Mouse (Mus musculus) spleen, embryonic (tissue): Measurements from ENCODE around the gene Rcc2.

Experiments
- CTCF ChIA-PET: fragments of 350-600 bp; sonication (Branson Sonifier 250); formaldehyde crosslinking; loops from one replicate; lab custom pipeline; 2022; lab: Charles Lee

The Rcc2 gene

DNA sequence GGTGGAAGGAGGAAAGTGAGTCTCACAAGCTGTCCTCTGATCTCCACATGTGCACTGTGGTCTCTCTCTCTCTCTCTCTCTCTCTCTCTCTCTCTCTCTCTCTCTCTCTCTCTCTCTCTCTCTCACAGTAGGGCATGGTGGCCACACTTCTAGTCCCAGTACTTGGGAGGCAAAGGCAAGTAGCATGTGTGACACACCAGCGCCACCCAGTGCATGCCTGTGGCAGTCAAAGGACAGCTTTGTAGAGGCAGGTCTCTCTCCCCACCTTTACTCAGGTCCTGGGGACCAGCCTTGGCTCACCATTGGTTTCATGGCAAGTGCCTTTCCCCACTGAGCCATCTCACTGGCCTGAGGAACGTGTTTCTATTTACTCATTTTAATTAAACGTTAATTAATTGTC is 44.3 kb downstream of the Rcc2 start:
- CTCF ChIA-PET = interaction anchor here (0.5 to 0.7 kb wide), 2 partner anchors 220 to 1867 kb away, joined by 4 to 12 read pairs; partner anchors contain the start of gene Pla2g2e

DNA sequence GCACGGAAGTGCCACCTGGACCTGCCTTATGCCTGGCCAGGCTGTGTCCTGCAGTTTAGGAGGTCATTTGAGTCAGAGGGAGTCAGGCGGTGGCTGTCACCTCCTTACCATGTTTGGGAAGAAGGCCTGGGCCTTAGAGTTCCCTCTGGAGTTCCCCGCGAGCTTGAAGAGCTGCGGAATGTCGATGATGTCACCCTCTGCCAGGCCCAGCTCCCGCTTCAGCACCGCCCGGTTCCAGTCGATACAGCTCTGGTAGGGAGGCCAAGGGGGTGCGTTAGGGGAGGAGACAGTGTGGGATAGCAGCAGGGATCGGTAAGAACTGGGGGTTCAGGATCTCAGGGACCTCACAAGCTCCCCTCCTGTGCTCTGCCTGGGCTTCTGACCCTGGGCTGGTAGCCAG is 47.6 kb downstream of the Rcc2 start:
- CTCF ChIA-PET = no interaction called here

DNA sequence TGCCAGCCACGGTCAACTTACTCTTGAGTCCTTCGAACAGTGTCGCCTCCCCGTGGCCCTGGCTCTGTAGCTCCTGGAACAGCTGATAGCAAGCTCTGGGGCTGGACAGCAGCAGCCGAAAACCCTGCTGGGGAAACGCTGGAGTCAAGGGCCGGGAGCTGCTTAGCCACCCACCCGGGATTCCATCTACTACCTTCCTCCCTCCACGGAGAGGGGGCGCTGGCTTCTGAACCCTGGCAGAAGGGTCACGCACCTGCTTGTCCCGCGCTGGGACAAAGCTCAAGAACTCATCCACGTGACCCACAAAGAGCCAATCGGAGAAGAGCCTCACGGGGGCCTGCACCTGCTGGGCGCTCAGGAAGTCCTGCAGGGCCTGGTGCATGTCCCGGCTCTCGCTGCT is 50.0 kb downstream of the Rcc2 start:
- CTCF ChIA-PET = interaction anchor here (0.7 kb wide), 1 partner anchor 294 kb away, joined by 6 read pairs; no protein-coding TSS in a partner anchor

DNA sequence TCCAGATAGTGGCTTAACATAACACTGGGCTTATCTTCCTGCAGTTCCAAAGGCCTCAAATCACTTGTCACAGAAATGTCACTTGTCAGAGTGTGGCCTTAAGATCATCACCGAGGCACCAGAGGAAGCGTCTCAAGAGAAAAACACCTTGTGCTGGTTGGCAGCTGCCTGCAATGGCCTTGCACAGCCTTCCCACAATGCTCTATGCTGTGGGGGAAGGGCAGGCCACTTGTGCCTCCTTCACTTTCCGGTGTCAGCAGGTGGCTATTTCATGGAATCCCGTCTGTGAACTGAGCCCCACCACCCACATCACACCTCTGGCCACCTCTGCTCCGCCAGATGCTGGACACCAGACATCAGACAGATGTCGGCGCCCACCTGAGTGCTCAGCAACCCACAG is 53.0 kb downstream of the Rcc2 start:
- CTCF ChIA-PET = no interaction called here

DNA sequence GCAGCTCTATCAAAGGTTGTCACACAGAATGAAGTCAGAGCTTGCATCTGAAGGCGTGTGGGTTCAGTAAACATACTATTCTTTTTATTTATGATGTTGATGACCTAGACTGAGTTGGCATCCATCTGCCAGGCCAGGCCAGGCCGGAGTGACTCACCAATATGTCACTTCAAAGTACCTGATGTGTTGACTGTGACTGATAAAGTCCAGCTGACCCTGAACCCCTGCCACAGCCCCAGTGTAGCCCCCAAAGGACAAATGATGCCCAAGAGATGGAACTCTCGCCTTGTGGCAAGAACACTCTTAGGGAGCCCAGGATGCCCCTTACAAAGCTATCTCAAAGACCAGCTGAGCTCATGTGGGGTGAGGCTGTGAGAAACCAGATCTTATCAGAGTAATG is 55.5 kb downstream of the Rcc2 start:
- CTCF ChIA-PET = no interaction called here

DNA sequence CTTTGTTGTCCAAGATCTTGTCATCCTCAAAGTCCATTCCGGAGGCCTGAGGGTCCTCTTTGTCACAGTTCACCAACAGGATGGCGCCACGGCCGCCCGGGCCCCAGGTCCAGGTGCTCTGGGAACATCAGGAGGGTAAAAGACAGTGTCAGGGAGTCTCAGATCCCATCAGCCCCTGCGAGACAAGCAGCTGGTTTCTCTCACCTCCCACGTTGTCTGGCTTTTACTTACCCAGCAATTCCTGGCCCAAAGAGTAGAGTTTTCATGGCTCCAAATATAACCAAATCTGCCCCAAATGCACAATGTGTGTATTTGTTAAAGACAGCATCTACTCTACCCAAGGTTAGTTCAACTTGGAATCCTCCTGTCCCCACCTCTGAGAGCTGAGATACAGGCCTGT is 61.3 kb downstream of the Rcc2 start:
- CTCF ChIA-PET = no interaction called here

DNA sequence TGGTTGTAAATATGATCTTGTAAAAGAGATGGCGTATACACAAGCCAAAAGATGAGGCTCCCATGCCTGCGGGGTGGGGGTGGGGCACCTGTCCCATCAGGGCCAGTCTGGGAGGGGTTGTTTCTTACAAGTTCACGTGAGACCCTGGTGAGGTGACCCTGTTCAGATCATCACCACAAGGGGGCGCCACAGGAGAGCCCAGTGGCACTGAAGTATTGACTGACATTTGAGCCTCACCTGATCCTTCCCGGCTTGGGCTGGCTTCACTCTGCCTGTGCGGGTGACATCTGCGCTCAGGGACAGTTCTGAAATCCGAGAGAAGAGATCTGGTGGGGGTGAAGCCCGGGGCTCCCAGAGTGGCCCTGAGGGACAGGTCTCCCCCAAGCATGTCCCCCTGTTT is 62.8 kb downstream of the Rcc2 start:
- CTCF ChIA-PET = interaction anchor here (0.7 to 0.9 kb wide), 2 partner anchors 200 to 219 kb away, joined by 5 read pairs; no protein-coding TSS in a partner anchor

DNA sequence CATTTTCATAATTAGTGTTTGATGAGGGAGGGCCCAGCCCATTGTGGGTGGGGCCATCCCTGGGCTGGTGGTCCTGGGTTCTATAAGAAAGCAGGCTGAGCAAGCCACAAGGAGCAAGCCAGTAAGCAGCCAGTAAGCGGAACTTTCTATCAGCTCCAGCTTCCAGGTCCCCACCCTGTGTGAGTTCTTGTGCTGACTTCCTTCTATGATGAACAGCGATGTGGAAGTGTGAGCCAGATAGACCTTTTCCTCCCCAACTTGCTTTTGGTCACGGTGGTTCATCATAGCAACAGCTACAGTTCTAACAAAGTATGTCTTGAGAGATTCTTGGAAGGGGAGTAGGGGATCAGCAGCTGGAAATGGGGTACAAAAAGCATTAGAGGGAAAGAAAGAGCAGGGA is 65.6 kb downstream of the Rcc2 start:
- CTCF ChIA-PET = no interaction called here

DNA sequence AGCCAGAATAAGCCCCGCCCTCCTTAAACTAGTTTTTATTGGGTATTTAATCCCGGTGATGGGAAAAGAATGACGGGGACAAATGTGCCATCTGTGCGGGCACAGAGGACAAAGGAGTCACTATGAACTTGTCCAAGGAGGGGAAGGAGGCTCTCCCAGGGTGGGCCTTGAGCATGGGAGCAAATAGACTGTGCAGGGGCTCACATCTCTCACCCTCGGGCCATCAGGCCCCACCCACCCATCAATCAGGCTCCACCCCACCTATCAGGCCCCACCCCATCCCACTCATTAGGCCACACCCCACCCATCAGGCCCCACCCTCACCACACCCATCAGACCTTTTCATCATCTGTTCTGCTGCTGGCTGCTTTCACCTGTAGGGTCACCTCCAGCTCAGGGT is 68.6 kb downstream of the Rcc2 start:
- CTCF ChIA-PET = no interaction called here

DNA sequence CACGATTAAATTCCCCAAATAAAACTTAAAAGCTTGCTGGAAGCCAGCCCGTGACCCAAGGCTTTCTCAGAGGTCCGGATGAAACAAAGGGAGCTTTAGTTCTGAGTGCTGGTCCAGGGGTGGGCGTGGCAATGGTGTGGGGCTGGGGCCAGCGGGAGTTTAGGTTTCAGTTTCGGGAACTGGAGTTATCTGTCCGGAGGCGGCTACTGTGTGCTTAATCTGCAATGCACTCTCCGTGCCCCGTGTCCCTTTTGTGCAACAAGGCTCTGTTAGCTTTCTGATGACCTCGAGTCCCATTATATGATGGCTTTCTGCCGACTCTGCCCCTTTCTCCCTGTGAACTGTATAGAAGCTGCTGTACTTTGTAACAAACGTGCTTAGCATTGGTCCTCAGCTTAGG is 70.1 kb downstream of the Rcc2 start:
- CTCF ChIA-PET = no interaction called here

DNA sequence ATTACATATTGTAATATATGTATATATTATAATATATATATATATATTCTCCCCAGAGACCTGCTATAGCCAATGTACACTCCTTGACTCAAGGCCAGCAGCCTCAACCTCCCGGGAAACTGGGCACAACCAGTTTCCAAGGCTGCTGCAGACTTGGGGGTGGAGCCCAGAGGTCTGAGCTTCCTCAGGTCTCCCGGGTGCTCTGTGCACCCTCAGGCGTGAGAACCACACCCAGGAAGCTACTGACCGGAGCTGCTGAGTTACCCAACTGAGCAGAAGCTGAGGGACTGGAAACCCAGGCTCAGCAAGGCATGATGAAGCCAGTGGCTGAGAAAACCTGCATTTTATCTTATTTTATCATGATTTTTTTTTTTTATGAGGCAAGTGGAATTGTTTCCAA is 70.8 kb downstream of the Rcc2 start:
- CTCF ChIA-PET = interaction anchor here (0.7 kb wide), 1 partner anchor 639 kb away, joined by 3 read pairs; no protein-coding TSS in a partner anchor
